Mouse (Mus musculus): ENCODE results near the gene Hivep3. TPM values are rescaled to one million over a fixed set of nuclear protein-coding genes. Genes with fewer than 3 reads are reported as not detected.

The Hivep3 gene
- polyA plus RNA-seq, 1 experiment from 2014 or later, result 6.2 TPM

- Histone ChIP-seq H3K4me2 (ENCODE audit: low read length) (no peak overlapping the region), H3K9ac (ENCODE audit: low read length) (no peak overlapping the region), H3K4me1 (replicated peaks; ENCODE audit: control insufficient read depth, insufficient read depth, low read length) (no peaks in the 10 kb centered on the region), H3K36me3 (ENCODE audit: control insufficient read depth, insufficient read depth, low read length) (no peaks in the 10 kb centered on the region), H3K27me3 (replicated peaks; ENCODE audit: control insufficient read depth, insufficient read depth, low read length) (no peaks in the 10 kb centered on the region), H3K4me3 (ENCODE audit: low read depth, low read length) (no peak overlapping the region), H3K9me3 (ENCODE audit: control insufficient read depth, low read length) (no peaks in the 10 kb centered on the region), H3K27ac (ENCODE audit: low read depth) (no peak overlapping the region)
- ATAC-seq (replicated peaks; ENCODE audit: low FRiP score, low TSS enrichment, low read depth) (no peak), DNase-seq (ENCODE audit: low spot score) (no peak)
- WGBS, result 86% methylated on average over 6 of the region's 6 CpGs
Measured at GRCm38 (mm10) chr4:119750681-119751211, 17.2 kb downstream of the Hivep3 start.

GRCm38 (mm10) chr4:119751408-119752006 is 17.9 kb downstream of the Hivep3 start:
- DNase-seq (ENCODE audit: low spot score) (no peak), ATAC-seq (replicated peaks; ENCODE audit: low FRiP score, low TSS enrichment, low read depth) (no peak)
- Histone ChIP-seq H3K27ac (ENCODE audit: low read depth) (no peak overlapping the region), H3K9ac (ENCODE audit: low read length) (no peak overlapping the region), H3K36me3 (ENCODE audit: control insufficient read depth, insufficient read depth, low read length) (no peaks in the 10 kb centered on the region), H3K4me2 (ENCODE audit: low read length) (no peak overlapping the region), H3K27me3 (replicated peaks; ENCODE audit: control insufficient read depth, insufficient read depth, low read length) (no peaks in the 10 kb centered on the region), H3K4me1 (replicated peaks; ENCODE audit: control insufficient read depth, insufficient read depth, low read length) (no peaks in the 10 kb centered on the region), H3K9me3 (ENCODE audit: control insufficient read depth, low read length) (no peaks in the 10 kb centered on the region), H3K4me3 (ENCODE audit: low read depth, low read length) (no peak overlapping the region)
- 58% methylated on average over 2 of the region's 2 CpGs for WGBS

GRCm38 (mm10) chr4:119759574-119760233 is 26.1 kb downstream of the Hivep3 start:
- no peak for ATAC-seq (replicated peaks; ENCODE audit: low FRiP score, low TSS enrichment, low read depth)
- 83% methylated on average over 4 of the region's 4 CpGs for WGBS

GRCm38 (mm10) chr4:119760820-119761219 is 27.2 kb downstream of the Hivep3 start:
- no peaks in the 10 kb centered on the region for H3K9me3 ChIP-seq (ENCODE audit: control insufficient read depth, low read length)
- H3K9ac ChIP-seq (ENCODE audit: low read length), result no peak overlapping the region
- ATAC-seq (replicated peaks; ENCODE audit: low FRiP score, low TSS enrichment, low read depth), result no peak
- H3K36me3 ChIP-seq (ENCODE audit: control insufficient read depth, insufficient read depth, low read length), result no peaks in the 10 kb centered on the region
- no peaks in the 10 kb centered on the region for H3K27me3 ChIP-seq (replicated peaks; ENCODE audit: control insufficient read depth, insufficient read depth, low read length)
- H3K27ac ChIP-seq (ENCODE audit: low read depth), result no peak overlapping the region
- no peak overlapping the region for H3K4me3 ChIP-seq (ENCODE audit: low read depth, low read length)
- DNase-seq (ENCODE audit: low spot score), result no peak
- no peak overlapping the region for H3K4me2 ChIP-seq (ENCODE audit: low read length)
- 79% methylated on average over 7 of the region's 7 CpGs for WGBS
- no peaks in the 10 kb centered on the region for H3K4me1 ChIP-seq (replicated peaks; ENCODE audit: control insufficient read depth, insufficient read depth, low read length)

More at GRCm38 (mm10) chr4:119759574-119760233, 26.1 kb downstream of the Hivep3 start:
- no peak overlapping the region for H3K9ac ChIP-seq (ENCODE audit: low read length)
- no peaks in the 10 kb centered on the region for H3K9me3 ChIP-seq (ENCODE audit: control insufficient read depth, low read length)
- H3K36me3 ChIP-seq (ENCODE audit: control insufficient read depth, insufficient read depth, low read length), result no peaks in the 10 kb centered on the region
- no peak for DNase-seq (ENCODE audit: low spot score)
- H3K27ac ChIP-seq (ENCODE audit: low read depth), result no peak overlapping the region
- H3K27me3 ChIP-seq (replicated peaks; ENCODE audit: control insufficient read depth, insufficient read depth, low read length), result no peaks in the 10 kb centered on the region
- no peak overlapping the region for H3K4me3 ChIP-seq (ENCODE audit: low read depth, low read length)
- no peaks in the 10 kb centered on the region for H3K4me1 ChIP-seq (replicated peaks; ENCODE audit: control insufficient read depth, insufficient read depth, low read length)
- H3K4me2 ChIP-seq (ENCODE audit: low read length), result no peak overlapping the region

GRCm38 (mm10) chr4:119761459-119762121 is 28.0 kb downstream of the Hivep3 start:
- no peak overlapping the region for H3K27ac ChIP-seq (ENCODE audit: low read depth)
- 76% methylated on average over 9 of the region's 9 CpGs for WGBS
- DNase-seq (ENCODE audit: low spot score), result no peak

DNA sequence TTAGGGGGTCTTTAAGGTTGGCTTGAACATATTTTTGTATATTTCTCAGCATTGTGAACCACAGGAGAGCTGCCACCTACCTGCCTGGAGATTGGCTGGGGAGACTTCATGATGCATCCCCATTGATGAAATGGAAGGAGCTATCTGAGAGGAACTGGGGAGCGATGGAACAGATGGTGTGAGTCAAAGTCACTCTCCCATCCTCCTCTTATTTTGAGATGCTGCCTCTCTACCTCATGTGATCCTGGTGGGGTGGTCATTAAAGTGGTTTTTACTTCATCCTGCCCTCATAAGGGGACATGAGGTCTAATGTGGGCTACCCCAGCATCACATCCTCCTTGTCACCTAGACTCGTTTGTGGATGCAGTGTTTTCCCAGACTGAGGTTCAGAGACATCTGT is 28.6 kb downstream of the Hivep3 start:
- H3K9ac ChIP-seq (ENCODE audit: low read length), result no peak overlapping the region
- no peak overlapping the region for H3K27ac ChIP-seq (ENCODE audit: low read depth)
- no peak overlapping the region for H3K4me3 ChIP-seq (ENCODE audit: low read depth, low read length)
- H3K27me3 ChIP-seq (replicated peaks; ENCODE audit: control insufficient read depth, insufficient read depth, low read length), result no peaks in the 10 kb centered on the region
- H3K36me3 ChIP-seq (ENCODE audit: control insufficient read depth, insufficient read depth, low read length), result no peaks in the 10 kb centered on the region
- WGBS, result 81% methylated on average over 2 of the region's 2 CpGs
- H3K9me3 ChIP-seq (ENCODE audit: control insufficient read depth, low read length), result no peaks in the 10 kb centered on the region
- no peak overlapping the region for H3K4me2 ChIP-seq (ENCODE audit: low read length)
- no peaks in the 10 kb centered on the region for H3K4me1 ChIP-seq (replicated peaks; ENCODE audit: control insufficient read depth, insufficient read depth, low read length)
- DNase-seq (ENCODE audit: low spot score), result no peak
- ATAC-seq (replicated peaks; ENCODE audit: low FRiP score, low TSS enrichment, low read depth), result no peak

More at GRCm38 (mm10) chr4:119761459-119762121, 28.0 kb downstream of the Hivep3 start:
- Histone ChIP-seq H3K4me1 (replicated peaks; ENCODE audit: control insufficient read depth, insufficient read depth, low read length) (no peaks in the 10 kb centered on the region), H3K36me3 (ENCODE audit: control insufficient read depth, insufficient read depth, low read length) (no peaks in the 10 kb centered on the region), H3K4me3 (ENCODE audit: low read depth, low read length) (no peak overlapping the region), H3K4me2 (ENCODE audit: low read length) (no peak overlapping the region), H3K27me3 (replicated peaks; ENCODE audit: control insufficient read depth, insufficient read depth, low read length) (no peaks in the 10 kb centered on the region), H3K9ac (ENCODE audit: low read length) (no peak overlapping the region), H3K9me3 (ENCODE audit: control insufficient read depth, low read length) (no peaks in the 10 kb centered on the region)
- ATAC-seq (replicated peaks; ENCODE audit: low FRiP score, low TSS enrichment, low read depth), result no peak

DNA sequence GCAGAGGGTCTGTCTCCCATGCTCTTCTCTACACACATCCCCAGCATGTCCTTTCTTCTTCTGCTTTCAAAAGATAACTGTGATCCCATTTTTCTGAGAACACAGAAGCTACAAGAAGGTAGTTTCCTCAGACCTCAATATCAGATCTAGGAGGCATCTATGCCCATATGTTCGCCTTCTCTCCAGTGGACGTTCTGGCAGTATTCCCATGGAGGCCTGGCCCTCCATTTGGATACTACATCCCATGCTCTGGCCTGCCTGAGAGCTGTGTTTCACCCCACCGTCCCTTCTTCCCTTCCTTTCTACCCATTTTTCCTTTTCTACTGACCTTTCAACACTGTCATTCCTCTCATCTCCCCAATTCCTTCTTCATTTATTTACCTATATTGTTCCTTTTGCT is 34.5 kb downstream of the Hivep3 start:
- no peak for ATAC-seq (replicated peaks; ENCODE audit: low FRiP score, low TSS enrichment, low read depth)
- no peaks in the 10 kb centered on the region for H3K4me1 ChIP-seq (replicated peaks; ENCODE audit: control insufficient read depth, insufficient read depth, low read length)
- no peaks in the 10 kb centered on the region for H3K27me3 ChIP-seq (replicated peaks; ENCODE audit: control insufficient read depth, insufficient read depth, low read length)
- no peak overlapping the region for H3K27ac ChIP-seq (ENCODE audit: low read depth)
- no peak overlapping the region for H3K4me3 ChIP-seq (ENCODE audit: low read depth, low read length)
- DNase-seq (ENCODE audit: low spot score), result no peak
- no peaks in the 10 kb centered on the region for H3K9me3 ChIP-seq (ENCODE audit: control insufficient read depth, low read length)
- no peak overlapping the region for H3K4me2 ChIP-seq (ENCODE audit: low read length)
- 85% methylated on average over 3 of the region's 3 CpGs for WGBS
- H3K9ac ChIP-seq (ENCODE audit: low read length), result no peak overlapping the region
- H3K36me3 ChIP-seq (ENCODE audit: control insufficient read depth, insufficient read depth, low read length), result no peaks in the 10 kb centered on the region

DNA sequence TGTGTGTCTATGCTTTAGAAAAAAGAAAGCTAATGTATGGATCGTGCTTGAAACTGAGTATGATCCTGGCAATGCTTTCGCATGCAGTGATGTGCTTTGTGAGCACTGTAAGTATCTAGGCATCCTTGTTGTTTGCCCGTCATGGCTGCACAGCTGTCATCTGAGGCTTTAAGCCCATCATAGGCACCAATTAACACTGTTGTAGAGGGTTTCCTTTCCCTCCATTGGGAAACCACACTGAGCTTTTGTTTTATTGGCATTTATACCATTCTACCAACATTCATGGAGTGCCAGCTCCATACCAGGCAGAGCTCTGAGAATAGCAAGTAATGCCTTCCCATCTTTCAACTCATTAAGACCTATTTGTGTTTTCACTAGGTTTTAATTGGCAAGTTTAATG is 42.3 kb downstream of the Hivep3 start:
- Histone ChIP-seq H3K4me3 (ENCODE audit: low read depth, low read length) (no peak overlapping the region), H3K9ac (ENCODE audit: low read length) (no peak overlapping the region), H3K27me3 (replicated peaks; ENCODE audit: control insufficient read depth, insufficient read depth, low read length) (no peaks in the 10 kb centered on the region), H3K4me1 (replicated peaks; ENCODE audit: control insufficient read depth, insufficient read depth, low read length) (no peaks in the 10 kb centered on the region), H3K27ac (ENCODE audit: low read depth) (no peak overlapping the region), H3K36me3 (ENCODE audit: control insufficient read depth, insufficient read depth, low read length) (no peaks in the 10 kb centered on the region), H3K4me2 (ENCODE audit: low read length) (no peak overlapping the region), H3K9me3 (ENCODE audit: control insufficient read depth, low read length) (no peaks in the 10 kb centered on the region)
- ATAC-seq (replicated peaks; ENCODE audit: low FRiP score, low TSS enrichment, low read depth) (no peak), DNase-seq (ENCODE audit: low spot score) (no peak)
- WGBS, result 82% methylated on average over 3 of the region's 3 CpGs
